12 mouse cellular contexts compared by ENCODE assay signal in genomic region chr14:24744451-24744850, GRCm38 (mm10).
"Had no signal": no experiment of that assay in that cellular context is flagged by ENCODE, and none has a peak within 500 bp of the region (broad histone marks: within the 10 kb centered on the region; RNA-seq: fewer than 3 reads in every experiment).

No protein-coding gene starts in this region.

- H3K4me2 ChIP-seq: kidney, embryonic 15.5 days; liver, embryonic 11.5 days; liver, embryonic 15.5 days; neural tube, embryonic 12.5 days had no signal

- H3K9ac ChIP-seq: kidney, embryonic 15.5 days; liver, embryonic 15.5 days; neural tube, embryonic 12.5 days had no signal

- DNase-seq: kidney, postnatal 14 days; lung, adult 2 months; lung, postnatal 36 days; thymus, postnatal 4 days had no signal

- H3K4me3 ChIP-seq: kidney, embryonic 15.5 days; left cerebral cortex, adult 2 months; limb, embryonic 10.5 days; liver, embryonic 15.5 days; neural tube, embryonic 12.5 days had no signal

- H3K36me3 ChIP-seq: kidney, embryonic 15.5 days; limb, embryonic 10.5 days; liver, embryonic 15.5 days; neural tube, embryonic 12.5 days had no signal

- H3K4me1 ChIP-seq: liver, embryonic 15.5 days; neural tube, embryonic 12.5 days had no signal

- H3K9me3 ChIP-seq: kidney, embryonic 15.5 days; limb, embryonic 10.5 days; liver, embryonic 15.5 days; neural tube, embryonic 12.5 days had no signal

- ATAC-seq: lung, postnatal 0 days had no signal

- H3K27me3 ChIP-seq: kidney, embryonic 15.5 days; liver, embryonic 15.5 days; neural tube, embryonic 12.5 days had no signal

- H3K27ac ChIP-seq: kidney, embryonic 15.5 days; left cerebral cortex, adult 2 months; limb, embryonic 10.5 days; liver, embryonic 15.5 days; neural tube, embryonic 12.5 days; stomach, postnatal 0 days had no signal
